Mouse (Mus musculus) cortical plate, adult 2 months (tissue): Measurements from ENCODE around the gene Gtpbp6. TPM values are rescaled to one million over a fixed set of nuclear protein-coding genes. Genes with fewer than 3 reads are reported as not detected.
"Not testable (repeated sequence)": the region's sequence is repeated elsewhere in the genome, so short reads cannot be mapped to it uniquely, and the experiment has no call there.

Experiments
- H3K27ac ChIP-seq: fragments of 200-500 bp; 2 replicates; pipeline ENCODE4 v1.5.1; 2012; ENCODE audit warnings: low read length, control low read depth, inconsistent platforms; ENCODE audit not compliant: insufficient read depth
- H3K4me1 ChIP-seq: fragments of 200-500 bp; 2 replicates; pipeline ENCODE4 v1.6.1; 2011; ENCODE audit warnings: low read length; ENCODE audit not compliant: control insufficient read depth, insufficient read depth
- H3K4me3 ChIP-seq: fragments of 200-500 bp; 2 replicates; pipeline ENCODE4 v1.5.1; 2011; ENCODE audit warnings: mild to moderate bottlenecking, low read length, control low read depth; ENCODE audit not compliant: insufficient read depth
- CTCF ChIP-seq: fragments of 200-500 bp; IDR thresholded peaks from 2 replicates; pipeline ENCODE4 v1.5.1; 2011; ENCODE audit warnings: mild to moderate bottlenecking, control low read depth, low read length; ENCODE audit not compliant: insufficient read depth; ENCODE audit errors: extremely low read depth
- POLR2A ChIP-seq: fragments of 200-500 bp; IDR thresholded peaks from 2 replicates; pipeline ENCODE4 v1.6.1; 2011; ENCODE audit warnings: mild to moderate bottlenecking, low read length, control low read depth; ENCODE audit not compliant: insufficient read depth; ENCODE audit errors: extremely low read depth
- polyA plus RNA-seq: library from polyadenylated mRNA; depleted of rRNA; stranded (reverse); fragments of >200 nt; gene quantifications from 2 replicates; pipeline ENCODE4 v1.2.3, GENCODE M21; 2012

The Gtpbp6 gene
- polyA plus RNA-seq, 1 experiment, result 155 TPM

DNA sequence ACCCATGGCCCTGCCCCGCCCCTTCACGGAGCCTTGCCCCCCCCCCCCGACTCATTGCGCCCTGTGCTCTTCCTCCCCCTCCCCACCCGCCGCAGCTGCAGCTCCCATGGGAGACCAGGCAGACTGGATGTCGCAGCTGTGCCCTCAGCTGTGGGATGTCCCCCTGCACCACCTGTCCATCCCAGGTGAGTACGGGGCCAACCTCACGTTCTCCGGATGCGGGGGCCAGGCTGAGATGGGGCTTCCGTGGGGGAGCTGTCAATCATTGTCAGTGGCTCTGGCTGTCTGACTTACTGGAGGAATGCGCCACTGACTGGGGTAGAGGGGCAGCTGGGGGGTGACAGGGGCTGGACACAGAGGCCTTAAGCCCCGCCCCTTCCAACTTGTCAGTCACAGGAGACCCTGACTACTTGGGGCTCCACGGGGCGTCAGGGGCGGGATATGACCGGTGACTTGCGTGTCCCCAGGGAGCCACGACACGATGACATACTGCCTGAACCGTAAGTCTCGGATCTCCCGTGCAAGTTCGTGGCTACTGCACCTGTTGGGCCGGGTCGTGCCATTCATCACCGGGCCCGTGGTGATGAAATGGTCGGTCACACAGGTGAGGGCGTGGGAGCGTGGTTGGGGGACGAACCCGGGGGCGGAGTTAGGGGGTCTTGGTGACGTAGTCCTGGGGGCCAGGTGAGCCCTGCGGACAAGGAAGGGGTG, 6.9 kb downstream of the Gtpbp6 start:
- H3K4me1 ChIP-seq, result no peaks in the 10 kb centered on the region
- peak overlapping the region; percentile 66; the same call in 1 of the 2 replicates for H3K27ac ChIP-seq
- no peak for TF ChIP-seq POLR2A
- TF ChIP-seq CTCF, result no peak
- H3K4me3 ChIP-seq, result peak overlapping the region; percentile 57

DNA sequence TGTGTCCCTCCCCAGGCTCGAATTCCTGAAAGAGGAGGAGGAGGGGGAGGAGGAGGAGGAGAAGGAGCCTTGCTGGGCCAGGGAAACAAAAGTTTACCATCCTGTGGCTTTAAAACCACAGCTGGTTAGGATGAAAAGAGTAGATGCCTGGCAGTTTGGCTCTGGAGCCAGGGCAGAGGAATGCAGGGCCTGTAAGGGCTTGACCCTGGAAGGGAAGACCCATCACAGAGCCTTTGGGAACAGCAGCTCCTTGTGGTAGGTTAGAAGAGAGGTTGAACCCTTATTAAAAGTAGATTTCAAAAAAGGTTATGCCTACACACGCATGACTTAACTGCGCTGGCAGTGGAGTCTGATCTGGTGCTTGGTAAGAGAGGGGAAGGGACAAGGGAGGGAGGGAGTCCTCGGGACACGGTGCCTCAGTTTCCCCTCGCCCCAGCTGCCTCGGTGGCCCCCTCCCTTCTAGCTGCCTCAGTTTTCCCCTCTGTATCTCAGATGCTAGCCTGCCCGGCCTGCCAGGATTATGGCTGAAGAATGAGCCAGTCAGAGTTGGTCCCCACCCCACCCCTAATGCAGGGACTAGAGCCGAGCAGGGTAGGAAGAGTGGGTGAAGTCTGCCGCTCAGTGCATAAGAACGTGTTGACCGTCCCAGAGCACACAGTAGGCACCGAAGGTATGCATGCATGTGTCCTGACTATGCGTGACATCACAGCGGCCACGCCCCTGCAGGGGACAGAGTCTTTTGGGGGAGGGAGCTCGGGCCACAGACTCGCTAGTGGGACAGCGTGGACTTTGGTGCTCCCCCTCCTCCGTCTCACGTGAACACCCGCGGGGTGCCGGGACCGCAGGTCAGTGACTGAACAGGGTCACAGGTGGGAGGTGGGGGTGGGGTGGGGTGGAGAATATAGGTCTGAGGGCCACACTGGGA, 8.1 kb downstream of the Gtpbp6 start, which contains the start of gene Plcxd1:
Gene Plcxd1, plus strand, starts transcription at position 314 of the 925 bp plus-strand sequence.
- TF ChIP-seq POLR2A, result no peak
- TF ChIP-seq CTCF, result no peak
- Histone ChIP-seq H3K27ac (peak within 1 kb of the TSS; percentile 49; the same call in 1 of the 2 replicates), H3K4me1 (no peaks in the 10 kb centered on the region), H3K4me3 (peak within 1 kb of the TSS; percentile 57)

DNA sequence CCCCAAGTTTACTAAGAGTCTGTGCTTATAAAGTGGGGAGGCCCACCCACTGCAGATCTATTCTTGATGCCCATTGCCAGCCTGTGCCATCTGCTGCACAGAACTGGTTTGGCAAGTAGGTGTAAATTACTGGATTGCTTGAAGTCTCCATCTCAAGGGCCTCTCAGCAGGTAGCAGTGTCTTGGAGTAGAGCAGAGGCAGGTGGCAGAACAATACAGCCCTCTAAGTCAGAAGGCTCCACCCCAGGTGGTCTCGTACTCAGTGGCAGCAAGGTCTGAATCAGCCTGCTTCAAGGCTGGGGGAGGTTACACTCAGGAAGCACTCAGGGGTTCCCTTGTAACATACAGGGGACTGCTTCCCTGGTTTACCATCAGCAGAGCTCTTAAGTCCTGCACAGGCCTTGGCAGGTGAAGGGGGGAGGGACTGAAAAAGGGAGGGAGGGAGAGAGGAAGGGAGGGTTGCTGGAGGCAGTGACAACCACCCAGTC, 9.0 kb downstream of the Gtpbp6 start:
- Histone ChIP-seq H3K4me3 (no peak overlapping the region), H3K27ac (no peak overlapping the region), H3K4me1 (no peaks in the 10 kb centered on the region)
- TF ChIP-seq CTCF (no peak), POLR2A (no peak)

DNA sequence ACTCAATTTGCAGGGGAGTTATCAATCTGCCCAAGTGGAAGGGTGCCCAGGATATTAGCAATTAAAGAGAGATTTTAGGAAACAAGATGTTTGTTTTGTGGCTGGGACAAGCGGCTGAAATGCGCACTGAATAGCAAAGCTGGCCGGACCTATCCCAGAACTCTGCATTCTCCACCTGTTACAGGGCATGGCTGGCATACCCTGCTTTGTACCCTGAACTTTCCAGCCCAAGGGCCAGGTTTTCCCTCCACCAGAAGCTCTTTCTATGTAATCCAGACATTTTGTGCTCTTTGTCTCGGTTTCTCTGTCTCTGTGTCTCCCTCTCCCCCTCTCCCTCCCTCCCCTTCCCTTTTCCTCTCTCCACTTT, 13.2 kb downstream of the Gtpbp6 start:
- H3K4me1 ChIP-seq, result no peaks in the 10 kb centered on the region
- peak overlapping the region; percentile 41 for H3K4me3 ChIP-seq
- TF ChIP-seq CTCF, result no peak
- TF ChIP-seq POLR2A, result no peak
- peak overlapping the region; percentile 49; the same call in 1 of the 2 replicates for H3K27ac ChIP-seq

DNA sequence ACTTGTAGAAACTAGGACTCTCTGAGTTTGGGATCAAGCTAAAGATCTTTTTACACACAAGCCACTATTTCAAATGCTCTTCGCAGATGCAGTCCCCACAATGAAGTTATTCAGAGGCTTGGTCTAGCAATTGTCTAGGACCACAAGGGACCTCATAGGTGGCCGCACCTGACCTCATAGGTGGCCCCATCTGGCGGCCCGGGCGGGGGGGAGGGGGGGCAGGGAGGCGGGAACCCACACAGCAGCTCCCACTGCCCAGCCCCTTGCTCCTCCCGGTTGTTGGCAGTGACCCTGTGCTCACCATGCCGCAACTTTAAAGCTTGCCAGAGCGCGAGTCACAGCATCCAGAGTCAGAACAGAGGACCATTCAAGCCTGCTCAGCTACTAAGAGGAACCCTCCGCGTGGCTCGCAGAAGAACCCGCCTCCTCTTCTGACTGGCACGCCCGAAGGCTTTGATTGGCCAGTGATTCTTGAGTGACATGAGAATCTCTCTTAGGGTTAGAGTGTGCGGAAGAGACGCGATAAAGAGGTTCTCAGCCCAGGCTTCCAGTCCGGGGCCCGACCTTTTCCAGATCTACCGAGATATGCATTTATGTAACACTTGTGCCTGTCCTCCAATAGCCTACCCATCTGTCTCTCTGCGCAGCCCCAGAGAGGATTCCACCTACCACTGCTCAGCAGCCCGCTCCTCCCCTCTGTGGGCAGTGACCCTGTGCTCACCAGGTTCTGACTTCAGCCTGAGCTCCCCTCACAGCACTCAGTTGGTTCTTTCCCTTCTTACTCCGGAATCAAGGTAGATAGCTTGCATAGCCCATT, 13.8 kb downstream of the Gtpbp6 start, which contains the start of gene Gm35315:
Gene Gm35315, minus strand, starts transcription at position 391 of the 817 bp plus-strand sequence.
- TF ChIP-seq CTCF (no peak), POLR2A (peak; percentile 48; the same call in 1 of the 2 replicates)
- peak within 1 kb of the TSS; percentile 49; the same call in 1 of the 2 replicates for H3K27ac ChIP-seq
- H3K4me1 ChIP-seq, result no peaks in the 10 kb centered on the region
- H3K4me3 ChIP-seq, result peak within 1 kb of the TSS; percentile 41

DNA sequence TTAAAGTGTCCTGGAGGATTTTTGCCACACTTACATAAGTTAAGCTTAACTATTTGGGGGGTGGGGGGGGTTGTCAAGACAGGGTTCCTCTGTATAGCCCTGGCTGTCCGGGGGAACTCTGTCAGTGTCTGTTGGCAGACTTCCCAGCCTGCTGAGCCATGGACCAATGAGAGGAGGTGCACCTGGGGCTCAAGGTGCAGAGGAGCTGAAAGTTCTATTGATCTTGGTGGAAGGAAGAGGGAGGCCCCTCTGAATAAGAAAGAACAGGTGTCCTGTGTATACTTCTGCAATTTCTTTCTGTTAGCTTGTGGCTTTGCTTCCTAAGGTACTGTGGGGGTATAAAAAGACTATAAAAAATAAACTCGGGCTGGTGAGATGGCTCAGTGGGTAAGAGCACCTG, 16.5 kb downstream of the Gtpbp6 start:
- Histone ChIP-seq H3K4me3 (no peak overlapping the region), H3K27ac (no peak overlapping the region)
- no peak for TF ChIP-seq CTCF
- TF ChIP-seq POLR2A, result no peak

DNA sequence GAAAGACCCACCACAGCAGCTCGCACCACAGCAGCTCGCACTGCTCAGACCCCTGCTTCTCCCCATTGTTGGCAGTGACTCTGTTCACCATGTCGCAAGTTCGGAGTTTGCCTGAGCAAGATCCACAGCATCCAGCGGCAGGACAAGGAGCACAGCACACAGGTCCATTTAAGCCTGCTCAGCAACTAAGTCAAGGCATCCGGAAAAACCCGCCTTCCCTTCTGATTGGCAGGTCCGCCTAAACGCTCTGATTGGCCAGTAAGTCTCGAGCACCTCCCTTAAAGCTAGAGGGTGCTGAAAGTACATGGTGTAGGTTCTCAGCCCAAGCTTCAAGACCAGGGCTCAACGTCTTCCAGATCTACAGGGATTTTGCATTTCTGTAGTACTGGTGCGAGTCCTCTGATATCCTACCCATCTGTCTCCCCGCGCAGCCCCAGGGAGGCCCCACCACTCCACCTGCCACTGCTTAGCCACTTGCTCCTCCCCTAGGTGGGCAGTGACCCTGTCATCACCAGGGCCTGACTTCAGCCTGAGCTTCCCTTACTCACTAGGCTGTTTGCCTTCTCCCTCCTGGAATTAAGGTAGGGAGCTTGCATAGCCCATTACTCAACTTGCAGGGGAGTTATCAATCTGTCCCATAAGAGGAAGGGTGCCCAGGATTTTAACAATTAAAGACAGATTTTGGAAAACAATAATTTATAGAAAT, 21.7 kb downstream of the Gtpbp6 start:
- H3K4me1 ChIP-seq, result no peaks in the 10 kb centered on the region
- H3K4me3 ChIP-seq, result no peak overlapping the region
- no peak for TF ChIP-seq CTCF
- no peak for TF ChIP-seq POLR2A
- H3K27ac ChIP-seq, result no peak overlapping the region

More for the DNA sequence above, 16.5 kb downstream of the Gtpbp6 start:
- H3K4me1 ChIP-seq, result no peaks in the 10 kb centered on the region

DNA sequence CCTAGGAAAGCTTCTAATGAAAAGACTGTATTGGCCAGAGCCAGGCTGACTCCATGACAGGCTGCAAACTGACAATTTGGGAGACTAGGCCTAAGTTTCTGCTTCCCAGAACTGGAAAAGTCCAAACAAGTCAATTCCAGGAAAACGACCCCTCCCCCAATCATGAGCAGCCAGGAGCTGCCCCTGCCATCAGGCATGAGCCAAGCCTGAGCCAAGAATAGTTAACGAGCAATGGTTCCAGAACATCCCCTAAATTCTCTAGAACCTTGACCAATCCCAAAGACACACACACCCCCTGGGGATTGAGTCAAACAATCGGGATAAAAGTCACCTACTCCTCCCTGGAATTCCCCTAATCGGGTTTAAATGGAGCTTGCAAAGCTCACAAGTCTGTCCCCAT, 25.0 kb downstream of the Gtpbp6 start:
- TF ChIP-seq CTCF (no peak), POLR2A (no peak)
- Histone ChIP-seq H3K27ac (no peak overlapping the region), H3K4me3 (no peak overlapping the region), H3K4me1 (no peaks in the 10 kb centered on the region)

DNA sequence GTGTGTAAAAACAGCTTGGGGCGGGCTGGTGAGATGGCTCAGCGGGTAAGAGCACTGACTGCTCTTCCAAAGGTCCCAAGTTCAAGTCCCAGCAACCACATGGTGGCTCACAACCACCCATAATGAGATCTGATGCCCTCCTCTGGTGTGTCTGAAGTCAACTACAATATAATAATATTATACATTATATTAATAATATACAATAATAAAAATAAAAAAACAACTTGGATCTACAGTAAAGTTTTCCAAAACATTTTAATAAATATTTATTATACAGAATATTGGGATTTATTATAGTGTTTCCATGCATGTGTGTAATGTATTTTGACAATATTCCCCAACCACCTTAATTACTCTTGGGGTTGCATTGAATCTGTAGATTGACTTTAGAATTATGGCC, 35.6 kb downstream of the Gtpbp6 start, which contains the start of gene Gm17655:
Gene Gm17655, minus strand, starts transcription at position 101 of the 400 bp plus-strand sequence.
- H3K27ac ChIP-seq, H3K4me3 ChIP-seq, H3K4me1 ChIP-seq: not testable (repeated sequence)
